Mouse (Mus musculus): Measurements from ENCODE around the gene Cad.
"Not testable (repeated sequence)": the region's sequence is repeated elsewhere in the genome, so short reads cannot be mapped to it uniquely, and the experiment has no call there.

Gene Cad

GRCm38 (mm10) chr5:31054261-31055215 is at the start of gene Cad:
Cad (plus strand) TSS chr5:31054780.
- peak; percentile 93 for DNase-seq (ENCODE audit: low read depth, low spot score)

DNA sequence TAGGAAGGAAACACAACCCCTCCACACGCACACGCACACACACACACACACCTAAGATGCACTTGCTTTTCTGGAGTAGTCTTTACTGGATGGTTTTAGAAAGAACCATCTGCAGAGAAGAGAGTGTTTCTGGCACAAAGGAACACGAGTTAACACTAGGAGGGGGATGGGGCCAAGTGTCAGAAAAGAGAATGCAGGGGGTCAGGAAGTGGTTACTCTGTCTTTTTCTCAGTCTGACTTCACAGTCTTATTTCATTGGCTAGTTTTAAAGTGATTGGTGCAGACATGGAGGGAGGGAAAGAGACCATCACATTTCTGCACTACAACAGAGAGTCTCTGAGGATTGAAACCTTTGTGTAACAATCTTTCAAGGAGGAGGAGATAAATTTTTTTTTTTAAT is 41.8 kb upstream of the Cad start:
- no peak for DNase-seq (ENCODE audit: low read depth, low spot score)

DNA sequence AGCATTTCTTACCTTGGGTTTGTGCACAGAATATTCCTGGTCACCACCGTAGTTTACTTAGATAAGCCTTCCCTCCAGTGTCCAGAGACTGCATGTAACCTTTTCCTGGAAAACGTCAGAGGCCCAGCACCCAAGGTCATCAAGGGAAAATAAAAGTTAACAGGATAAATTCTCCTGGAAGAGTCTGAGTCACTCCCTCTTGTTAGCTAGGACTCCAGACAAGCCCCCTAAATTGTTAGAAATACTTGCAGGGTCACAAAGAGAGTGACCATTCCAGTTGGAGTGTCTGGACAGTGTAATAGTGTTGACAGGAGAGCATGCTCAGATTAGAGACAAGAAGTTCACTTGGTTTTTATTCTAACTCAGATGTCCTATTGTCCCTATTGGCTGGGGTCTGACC is 38.7 kb upstream of the Cad start:
- no peak for DNase-seq (ENCODE audit: low read depth, low spot score)

DNA sequence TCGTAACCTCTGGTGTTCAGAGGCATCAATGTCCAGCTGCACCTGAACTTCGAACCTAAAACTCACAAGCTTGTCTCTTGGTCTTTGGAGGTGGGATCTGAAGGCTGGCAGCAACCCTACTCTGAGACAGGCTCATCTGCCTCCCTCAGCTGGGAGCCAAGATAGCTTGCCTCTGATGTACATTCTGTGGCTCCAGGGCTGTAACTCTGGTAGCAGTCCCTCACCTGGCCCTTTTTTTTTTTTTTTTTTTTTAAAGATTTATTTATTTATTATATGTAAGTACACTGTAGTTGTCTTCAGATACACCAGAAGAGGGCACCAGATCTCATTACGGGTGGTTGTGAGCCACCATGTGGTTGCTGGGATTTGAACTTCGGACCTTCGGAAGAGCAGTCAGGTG is 32.8 kb upstream of the Cad start:
- not testable (repeated sequence) for DNase-seq (ENCODE audit: low read depth, low spot score)

GRCm38 (mm10) chr5:31022690-31023089 is 31.9 kb upstream of the Cad start:
- DNase-seq (ENCODE audit: low read depth, low spot score), result no peak

DNA sequence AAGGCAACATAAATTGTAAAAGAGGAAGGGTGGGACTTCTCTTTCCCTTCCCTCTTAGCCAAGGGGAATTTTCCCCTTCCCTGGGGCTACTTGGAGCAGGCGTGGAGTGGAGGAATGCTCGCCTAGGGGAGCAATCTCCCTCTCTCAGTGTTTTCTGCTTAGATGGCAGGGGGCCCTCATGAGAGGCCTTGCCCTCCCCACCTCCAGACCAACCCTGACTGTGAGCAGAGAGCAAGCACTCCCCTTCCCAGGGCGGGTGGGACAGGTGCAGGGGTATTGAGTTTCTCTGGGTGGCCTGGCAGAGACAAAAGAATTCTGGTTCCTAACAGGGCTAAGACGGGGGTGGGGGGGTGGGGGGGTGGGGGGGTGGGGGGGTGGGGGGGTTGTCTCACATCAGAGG is 31.3 kb upstream of the Cad start:
- peak; percentile 27 for DNase-seq (ENCODE audit: low read depth, low spot score)

- no peak for DNase-seq (ENCODE audit: low read depth, low spot score)
Measured at GRCm38 (mm10) chr5:31024641-31025040, 29.9 kb upstream of the Cad start.

DNA sequence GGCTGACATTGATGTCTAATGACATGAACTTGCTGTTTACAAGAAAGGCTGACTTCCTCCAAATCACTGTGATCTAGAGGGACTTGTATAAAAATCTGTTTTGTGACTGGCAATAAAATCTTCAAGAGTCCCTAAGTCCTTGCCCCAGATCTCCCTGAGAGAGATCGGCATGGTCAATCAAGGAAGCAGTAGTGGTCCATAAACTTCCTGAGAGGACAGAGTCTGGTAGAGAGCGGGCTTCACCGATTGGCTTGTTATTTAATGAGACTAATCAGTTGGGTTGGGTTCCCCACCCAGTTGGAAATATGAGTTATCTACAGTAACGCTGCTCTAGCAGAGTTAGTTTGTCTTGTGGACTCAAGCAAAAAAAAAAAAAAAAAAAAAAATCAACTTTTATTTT is 23.7 kb upstream of the Cad start:
- no peak for DNase-seq (ENCODE audit: low read depth, low spot score)

- DNase-seq (ENCODE audit: low read depth, low spot score), result peak; percentile 49
Measured at GRCm38 (mm10) chr5:31031508-31031907, 23.1 kb upstream of the Cad start.

GRCm38 (mm10) chr5:31034669-31035068 is 19.9 kb upstream of the Cad start:
- no peak for DNase-seq (ENCODE audit: low read depth, low spot score)

DNA sequence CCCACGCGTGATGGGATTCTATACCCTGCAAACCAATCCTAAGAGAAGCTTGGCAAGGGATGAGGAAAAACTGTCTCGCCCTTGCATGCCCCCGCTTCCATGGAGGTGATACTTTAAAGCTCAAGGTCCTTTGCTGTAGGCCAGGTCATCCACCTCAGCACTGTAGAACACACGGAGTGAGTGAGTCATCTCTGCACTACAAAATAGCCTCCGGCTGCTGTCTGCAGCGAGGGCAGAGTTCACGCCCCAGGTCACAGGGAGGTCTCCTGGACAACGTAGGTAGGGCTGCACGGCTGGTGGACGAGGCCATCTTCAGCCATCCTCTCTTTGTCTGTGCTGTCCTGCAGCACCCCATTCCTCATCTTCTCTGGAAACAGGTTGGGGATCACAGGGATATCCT is 18.0 kb upstream of the Cad start:
- DNase-seq (ENCODE audit: low read depth, low spot score), result not testable (repeated sequence)

- DNase-seq (ENCODE audit: low read depth, low spot score), result no peak
Measured at GRCm38 (mm10) chr5:31038171-31038845, 16.3 kb upstream of the Cad start.

DNA sequence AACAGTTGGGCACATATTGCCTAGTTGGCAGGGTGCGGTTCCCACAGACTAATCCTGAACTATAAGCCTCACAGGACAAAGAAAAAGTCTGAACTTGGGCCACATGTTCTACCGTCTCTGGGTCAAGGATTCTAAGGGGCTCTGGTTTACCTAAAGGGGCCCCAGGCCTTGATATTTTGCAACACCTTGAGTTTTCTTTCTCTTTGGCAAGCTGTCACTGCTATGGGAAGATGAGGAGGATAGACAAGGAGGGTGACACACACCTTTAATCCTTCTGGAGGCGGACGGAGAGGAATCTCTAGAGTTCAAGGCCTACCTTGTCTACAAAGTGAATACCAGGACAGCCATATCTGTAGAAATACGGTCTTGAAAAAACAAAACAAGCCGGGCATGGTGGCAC is 8.2 kb upstream of the Cad start:
- DNase-seq (ENCODE audit: low read depth, low spot score), result no peak

GRCm38 (mm10) chr5:31047074-31047473 is 7.5 kb upstream of the Cad start:
- DNase-seq (ENCODE audit: low read depth, low spot score), result no peak

- DNase-seq (ENCODE audit: low read depth, low spot score), result peak; percentile 98
Measured at GRCm38 (mm10) chr5:31047848-31048762, 6.5 kb upstream of the Cad start, which contains the start of gene Atraid. Atraid (plus strand) TSS chr5:31048312.

DNA sequence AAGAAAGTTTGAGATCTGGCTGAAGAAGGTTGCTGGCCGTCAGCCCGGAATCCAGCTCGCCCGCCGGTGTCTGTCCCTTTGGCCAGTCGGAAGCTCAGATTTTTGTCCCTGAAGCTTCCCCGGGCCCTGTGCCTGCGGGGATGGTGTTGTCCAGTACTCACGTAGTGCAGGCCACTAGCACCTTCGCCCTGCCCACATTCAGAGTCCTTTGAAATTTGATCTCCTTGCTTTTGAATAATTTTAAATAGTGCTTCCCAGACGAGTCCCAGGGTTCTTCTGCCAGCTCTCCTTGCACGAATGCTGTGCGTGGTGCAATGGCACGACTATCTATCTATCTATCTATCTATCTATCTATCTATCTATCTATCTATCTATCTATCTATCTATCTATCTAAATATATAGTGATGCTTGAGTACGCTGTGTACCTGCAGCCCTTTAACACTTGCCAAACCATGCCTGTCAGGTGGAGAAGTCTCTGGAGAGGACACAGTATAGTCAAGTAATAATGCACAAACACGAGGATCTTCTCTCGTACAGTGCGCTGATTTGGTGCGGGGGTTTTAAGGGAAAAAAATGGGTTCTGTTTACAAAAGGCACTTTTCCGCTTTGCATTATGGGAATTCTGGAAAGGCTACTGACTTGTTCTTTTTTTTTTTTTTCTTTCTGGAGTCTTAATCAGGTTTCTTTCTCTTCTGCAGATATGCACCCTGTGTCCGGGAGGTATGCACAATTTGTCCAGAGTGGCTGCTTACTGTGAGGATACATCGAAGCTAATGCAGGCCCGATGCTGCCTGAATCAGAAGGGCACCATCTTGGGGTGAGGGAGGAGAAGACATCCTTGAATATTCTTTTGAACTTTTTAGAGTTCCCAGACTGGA is 5.6 kb upstream of the Cad start, which contains the start of gene Slc5a6:
Gene Slc5a6, minus strand, starts transcription at position 162 of the 879 bp plus-strand sequence.
- peak; percentile 85 for DNase-seq (ENCODE audit: low read depth, low spot score)

- DNase-seq (ENCODE audit: low read depth, low spot score), result no peak
Measured at GRCm38 (mm10) chr5:31050427-31050826, 4.2 kb upstream of the Cad start.

DNA sequence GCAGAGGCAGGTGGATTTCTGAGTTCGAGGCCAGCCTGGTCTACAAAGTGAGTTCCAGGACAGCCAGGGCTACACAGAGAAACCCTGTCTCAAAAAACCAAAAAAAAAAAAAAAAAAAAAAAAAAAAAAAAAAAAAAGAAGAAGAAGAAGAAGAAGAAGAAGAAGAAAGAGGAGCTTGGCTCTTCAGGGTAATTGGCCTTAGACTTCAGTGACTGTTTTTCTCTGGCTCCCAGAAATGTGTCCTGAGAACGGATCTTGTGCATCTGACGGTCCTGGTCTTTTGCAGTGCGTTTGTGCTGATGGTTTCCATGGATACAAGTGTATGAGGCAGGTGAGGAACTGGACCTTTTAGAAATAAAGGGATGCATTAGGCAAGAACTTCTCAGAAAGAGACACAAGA is 852 bp upstream of the Cad start:
- peak; percentile 37 for DNase-seq (ENCODE audit: low read depth, low spot score)

DNA sequence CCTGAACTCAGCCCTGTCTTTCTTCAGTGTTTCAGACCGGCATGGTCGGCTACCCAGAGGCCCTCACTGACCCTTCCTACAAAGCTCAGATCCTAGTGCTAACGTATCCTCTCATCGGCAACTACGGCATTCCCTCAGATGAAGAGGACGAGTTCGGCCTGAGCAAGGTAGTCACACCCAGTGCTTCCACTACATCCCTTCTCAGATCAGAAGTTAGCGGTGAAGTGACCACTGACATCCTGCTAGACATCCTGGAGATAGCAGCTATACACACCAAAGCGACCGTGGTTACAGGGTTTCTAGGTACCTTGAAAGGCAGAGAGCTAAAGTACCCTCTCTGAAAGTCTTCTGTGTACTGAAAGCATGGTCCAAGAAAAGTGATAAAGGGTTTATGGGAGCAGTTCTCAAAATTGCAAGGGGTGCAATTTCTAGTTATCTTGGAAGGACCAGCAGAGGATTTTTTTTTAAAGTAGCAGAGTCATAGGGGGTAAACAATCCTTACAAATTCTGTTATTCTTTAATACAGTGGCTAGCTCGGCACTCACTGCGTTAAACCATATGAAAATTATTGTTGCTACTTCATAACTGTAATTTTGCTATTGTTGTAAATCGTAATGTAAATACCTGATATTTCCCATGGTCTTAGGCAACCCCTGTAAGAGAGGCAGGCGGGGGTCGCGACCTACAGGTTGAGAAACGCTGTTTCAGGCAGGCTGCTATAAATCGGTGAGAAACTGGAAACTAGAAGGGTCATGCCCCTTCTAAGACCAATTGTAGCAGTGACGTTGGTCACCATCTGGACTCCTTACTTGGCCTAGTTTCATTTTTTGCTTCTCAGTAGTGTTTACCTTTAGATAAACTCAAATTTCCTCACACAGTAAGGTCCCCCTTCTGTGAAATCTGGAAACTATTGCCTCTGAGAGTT is 898 bp downstream of the Cad start:
- no peak for DNase-seq (ENCODE audit: low read depth, low spot score)

- DNase-seq (ENCODE audit: low read depth, low spot score), result no peak
Measured at GRCm38 (mm10) chr5:31069810-31070209, 15.2 kb downstream of the Cad start.

Measured in R1 (cell line).